Mouse (Mus musculus) CH12.LX (cell line): ENCODE measurements around the gene Hscb. TPM values are rescaled to one million over a fixed set of nuclear protein-coding genes. Genes with fewer than 3 reads are reported as not detected.

Experiments
- DNase-seq: peaks from one replicate; pipeline ENCODE4 v3.0.0-alpha.2; 2013; ENCODE audit errors: extremely low read depth
- H3K27ac ChIP-seq: 2 replicates; pipeline ENCODE4 v1.5.1; 2012; ENCODE audit warnings: low read depth, mild to moderate bottlenecking, control low read depth, moderate library complexity; ENCODE audit not compliant: insufficient read depth
- H3K27me3 ChIP-seq: replicated peaks from 2 replicates; pipeline ENCODE3; 2012; ENCODE audit warnings: inconsistent platforms
- H3K36me3 ChIP-seq, 2 experiments: replicated peaks in 1 of 2; 2 replicates each; pipeline versions ENCODE3 to v1.6.1; 2012; ENCODE audit warnings: inconsistent platforms in 1 of 2, low read length in 1 of 2, mild to moderate bottlenecking in 1 of 2, mixed read lengths in 1 of 2, moderate library complexity in 1 of 2; ENCODE audit not compliant: control insufficient read depth in 1 of 2, insufficient read depth in 1 of 2
- H3K4me1 ChIP-seq, 2 experiments: 2 replicates each; pipeline ENCODE4 v1.6.1; 2012; ENCODE audit warnings: inconsistent platforms in 1 of 2, moderate library complexity in 1 of 2; ENCODE audit not compliant: insufficient read depth in 2 of 2, control insufficient read depth in 1 of 2
- H3K4me2 ChIP-seq: 2 replicates; pipeline ENCODE4 v1.6.1; 2012; ENCODE audit warnings: low read depth, mild to moderate bottlenecking, control low read depth; ENCODE audit not compliant: poor library complexity, insufficient read depth, severe bottlenecking
- H3K4me3 ChIP-seq, 3 experiments: fragments of 150-350 bp in 1 of 3; sonication (generic) in 1 of 3; replicated peaks in 1 of 3; 2 replicates each; pipeline versions ENCODE3 to v1.5.1; 2011 to 2012; ENCODE audit warnings: low read depth in 2 of 3, low read length in 2 of 3, mild to moderate bottlenecking in 2 of 3, moderate library complexity in 2 of 3, control low read depth in 1 of 3, improper control_type of control experiment in 1 of 3, inconsistent platforms in 1 of 3, mixed read lengths in 1 of 3; ENCODE audit not compliant: poor library complexity in 1 of 3
- H3K79me2 ChIP-seq: replicated peaks from 2 replicates; pipeline ENCODE4 v1.6.1; 2012; ENCODE audit warnings: mild to moderate bottlenecking, moderate library complexity; ENCODE audit not compliant: control insufficient read depth, poor library complexity, insufficient read depth, severe bottlenecking; ENCODE audit errors: extremely low read depth
- H3K9ac ChIP-seq: 2 replicates; pipeline ENCODE4 v1.6.1; 2012; ENCODE audit warnings: low read depth, mild to moderate bottlenecking, control low read depth, moderate library complexity; ENCODE audit not compliant: insufficient read depth
- H3K9me3 ChIP-seq: replicated peaks from 2 replicates; pipeline ENCODE3; 2012; ENCODE audit warnings: low read length, inconsistent platforms, mixed read lengths
- BHLHE40 ChIP-seq: IDR thresholded peaks from 2 replicates; pipeline ENCODE4 v1.6.1; 2011; ENCODE audit warnings: mild to moderate bottlenecking, low read depth, low read length, improper control_type of control experiment
- CHD1 ChIP-seq: IDR thresholded peaks from 2 replicates; pipeline ENCODE4 v1.6.1; 2012; ENCODE audit warnings: low read depth, low read length, improper control_type of control experiment, inconsistent platforms
- CHD2 ChIP-seq: IDR thresholded peaks from 2 replicates; pipeline ENCODE4 v1.6.1; 2011; ENCODE audit warnings: low read length, improper control_type of control experiment
- CTCF ChIP-seq, 2 experiments: IDR thresholded peaks in 1 of 2; conservative IDR thresholded peaks in 1 of 2; 2 replicates each; pipeline ENCODE4 v1.5.1; 2011 to 2012; ENCODE audit warnings: low read depth in 2 of 2, low read length in 2 of 2, improper control_type of control experiment in 1 of 2, inconsistent platforms in 1 of 2, mild to moderate bottlenecking in 1 of 2, moderate library complexity in 1 of 2
- E2F4 ChIP-seq: IDR thresholded peaks from 2 replicates; pipeline ENCODE4 v1.6.1; 2011; ENCODE audit warnings: low read depth, low read length, improper control_type of control experiment; ENCODE audit not compliant: insufficient replicate concordance
- ETS1 ChIP-seq: conservative IDR thresholded peaks from 2 replicates; pipeline ENCODE4 v1.6.1; 2012; ENCODE audit warnings: low read depth, mild to moderate bottlenecking, inconsistent platforms, low read length, improper control_type of control experiment, moderate library complexity
- HCFC1 ChIP-seq: IDR thresholded peaks from 2 replicates; pipeline ENCODE4 v1.6.1; 2012; ENCODE audit warnings: low read depth, mild to moderate bottlenecking, inconsistent platforms, low read length, improper control_type of control experiment
- IRF4 ChIP-seq: IDR thresholded peaks from 2 replicates; pipeline ENCODE4 v1.6.1; 2014; ENCODE audit warnings: low read depth, mild to moderate bottlenecking, inconsistent platforms, low read length, improper control_type of control experiment
- JUN ChIP-seq: IDR thresholded peaks from 2 replicates; pipeline ENCODE4 v1.6.1; 2011; ENCODE audit warnings: low read depth, mild to moderate bottlenecking, low read length, improper control_type of control experiment, moderate library complexity; ENCODE audit not compliant: insufficient read depth
- MAFK ChIP-seq: IDR thresholded peaks from 2 replicates; pipeline ENCODE4 v1.6.1; 2011; ENCODE audit warnings: low read length, improper control_type of control experiment; ENCODE audit not compliant: insufficient replicate concordance
- MAX ChIP-seq: IDR thresholded peaks from 2 replicates; pipeline ENCODE4 v1.6.1; 2011; ENCODE audit warnings: low read length, improper control_type of control experiment
- MXI1 ChIP-seq: IDR thresholded peaks from 2 replicates; pipeline ENCODE4 v1.6.1; 2011; ENCODE audit warnings: mild to moderate bottlenecking, low read depth, low read length, improper control_type of control experiment
- NELFE ChIP-seq: IDR thresholded peaks from 2 replicates; pipeline ENCODE4 v1.6.1; 2011; ENCODE audit warnings: low read depth, low read length, improper control_type of control experiment
- POLR2A ChIP-seq: IDR thresholded peaks from 2 replicates; pipeline ENCODE4 v1.6.1; 2011; ENCODE audit warnings: low read depth, mild to moderate bottlenecking, improper control_type of control experiment, low read length
- RCOR1 ChIP-seq: conservative IDR thresholded peaks from 2 replicates; pipeline ENCODE4 v1.6.1; 2012; ENCODE audit warnings: low read depth, mild to moderate bottlenecking, inconsistent platforms, low read length, improper control_type of control experiment
- SIN3A ChIP-seq: IDR thresholded peaks from 2 replicates; pipeline ENCODE4 v1.6.1; 2012; ENCODE audit warnings: low read length, improper control_type of control experiment, inconsistent platforms
- ZC3H11A ChIP-seq: IDR thresholded peaks from 2 replicates; pipeline ENCODE4 v1.6.1; 2012; ENCODE audit warnings: low read depth, mild to moderate bottlenecking, inconsistent platforms, low read length, improper control_type of control experiment
- ZKSCAN1 ChIP-seq: IDR thresholded peaks from 2 replicates; pipeline ENCODE4 v1.6.1; 2012; ENCODE audit warnings: low read depth, inconsistent platforms, low read length, improper control_type of control experiment, borderline replicate concordance
- ZMIZ1 ChIP-seq: IDR thresholded peaks from 2 replicates; pipeline ENCODE4 v1.6.1; 2012; ENCODE audit warnings: low read depth, mild to moderate bottlenecking, inconsistent platforms, low read length, improper control_type of control experiment
- ZNF384 ChIP-seq: IDR thresholded peaks from 2 replicates; pipeline ENCODE4 v1.6.1; 2012; ENCODE audit warnings: low read depth, low read length, improper control_type of control experiment, inconsistent platforms
- dilution Hi-C: fragments of 300-500 bp; cut with MboI; formaldehyde crosslinking; loops from 2 replicates; pipeline ENCODE4 v1.14.3; 2020; ENCODE audit warnings: low sequenced_read_pairs; ENCODE audit not compliant: extremely low pct_unique_long_range_greater_than_20kb, extremely low pct_ligation_motif_present
- in situ Hi-C: fragments of 300-500 bp; cut with MboI; formaldehyde crosslinking; loops from 3 replicates; pipeline ENCODE4 v1.14.3; 2019; ENCODE audit warnings: low sequenced_read_pairs, low pct_ligation_motif_present, low pct_unique_long_range_greater_than_20kb, mixed read lengths
- polyA plus RNA-seq: library from polyadenylated mRNA; unstranded; fragments of >175 nt; gene quantifications from 2 replicates; pipeline ENCODE4 v1.2.1, GENCODE M21; 2012; ENCODE audit warnings: low read depth; ENCODE audit not compliant: insufficient read length
- total RNA-seq, 2 experiments: library from RNA; depleted of rRNA; stranded (reverse); fragments of 300-350 nt in 1 of 2; fragments of >200 nt in 1 of 2; gene quantifications; 2 replicates each; pipeline ENCODE4 v1.2.3; 2012 to 2014

Gene Hscb
- total and polyA plus RNA-seq, 3 experiments = 28.2 to 64.0 (median 59.5) TPM

- no peaks in the 10 kb centered on the region for H3K27me3 ChIP-seq
- H3K9ac ChIP-seq = no peak overlapping the region
- H3K4me1 ChIP-seq = peaks cover 5 to 26% of the 10 kb centered on the region in 2 experiments; a peak in 3 of 4 replicates
- DNase-seq = no peak
- H3K36me3 ChIP-seq = peaks cover 43 to 84% of the 10 kb centered on the region in 2 experiments
- H3K9me3 ChIP-seq = no peaks in the 10 kb centered on the region
- no peaks in the 10 kb centered on the region for H3K79me2 ChIP-seq
- H3K4me3 ChIP-seq = no peak overlapping the region
- dilution Hi-C loops (no loop called here), in situ Hi-C loops (no loop called here)
- TF ChIP-seq ETS1 (no peak), E2F4 (no peak), CTCF (conservative IDR thresholded peaks at IDR 0.05 in 1 of 2, IDR thresholded peaks at IDR 0.05 in 1 of 2; ENCODE audit: low read depth in 2 of 2, low read length in 2 of 2) (no peak), RCOR1 (no peak), MAFK (no peak), ZKSCAN1 (no peak), CHD1 (no peak), ZC3H11A (no peak), MXI1 (no peak), ZNF384 (no peak), ZMIZ1 (no peak), BHLHE40 (no peak), JUN (no peak)
- no peak overlapping the region for H3K27ac ChIP-seq
- H3K4me2 ChIP-seq = no peak overlapping the region
Measured at GRCm38 (mm10) chr5:110801036-110801624, 38.4 kb downstream of the Hscb start.

GRCm38 (mm10) chr5:110797696-110798095 lies 41.9 kb downstream of the Hscb start:
- Histone ChIP-seq H3K27ac (no peak overlapping the region), H3K36me3 (peaks cover 76 to 98% of the 10 kb centered on the region in 2 experiments), H3K79me2 (no peaks in the 10 kb centered on the region), H3K9me3 (no peaks in the 10 kb centered on the region), H3K9ac (no peak overlapping the region), H3K4me1 (peaks cover 5 to 18% of the 10 kb centered on the region in 2 experiments; a peak in 3 of 4 replicates), H3K27me3 (no peaks in the 10 kb centered on the region), H3K4me3 (no peak overlapping the region), H3K4me2 (no peak overlapping the region)
- TF ChIP-seq CHD1 (no peak), BHLHE40 (peak; percentile 30; the same call in 1 of the 2 replicates)
- dilution Hi-C loops (no loop called here), in situ Hi-C loops (no loop called here)
- no peak for DNase-seq

GRCm38 (mm10) chr5:110794363-110794762 lies 45.2 kb downstream of the Hscb start:
- no peak for DNase-seq
- H3K4me1 ChIP-seq = peaks cover 5% of the 10 kb centered on the region in 2 experiments; a peak in 2 of 4 replicates
- no peak overlapping the region for H3K4me2 ChIP-seq
- H3K9me3 ChIP-seq = no peaks in the 10 kb centered on the region
- no peak overlapping the region for H3K4me3 ChIP-seq
- H3K36me3 ChIP-seq = peaks cover 86 to 98% of the 10 kb centered on the region in 2 experiments
- no peak overlapping the region for H3K27ac ChIP-seq
- dilution Hi-C loops (no loop called here), in situ Hi-C loops (no loop called here)
- H3K9ac ChIP-seq = no peak overlapping the region
- TF ChIP-seq CHD2 (no peak), POLR2A (no peak), BHLHE40 (no peak), MAFK (no peak), NELFE (no peak), RCOR1 (no peak), SIN3A (no peak), HCFC1 (no peak), IRF4 (no peak), MAX (no peak), MXI1 (no peak)
- H3K27me3 ChIP-seq = no peaks in the 10 kb centered on the region
- H3K79me2 ChIP-seq = no peaks in the 10 kb centered on the region
